Mouse (Mus musculus) bone marrow, adult 2 months (tissue): ENCODE data around the gene Trim8.

Experiments used
- CTCF ChIP-seq: fragments of 200-500 bp; IDR thresholded peaks from 2 replicates; pipeline ENCODE4 v1.5.1; 2011; ENCODE audit warnings: low read length, control low read depth; ENCODE audit not compliant: control insufficient read depth, insufficient read depth
- POLR2A ChIP-seq: fragments of 200-500 bp; IDR thresholded peaks from 2 replicates; pipeline ENCODE4 v1.6.1; 2011; ENCODE audit warnings: low read depth, mild to moderate bottlenecking, control low read depth, low read length, borderline replicate concordance; ENCODE audit not compliant: control insufficient read depth

GRCm38 (mm10) chr19:46517529-46518351, 16.2 kb downstream of the Trim8 start:
- TF ChIP-seq POLR2A (no peak), CTCF (no peak)
